Mouse (Mus musculus): ENCODE results near the gene Prr19. TPM values are rescaled to one million over a fixed set of nuclear protein-coding genes. Genes with fewer than 3 reads are reported as not detected.

Gene Prr19
- total RNA-seq, 2 experiments from 2014 or later, result not detected

DNA sequence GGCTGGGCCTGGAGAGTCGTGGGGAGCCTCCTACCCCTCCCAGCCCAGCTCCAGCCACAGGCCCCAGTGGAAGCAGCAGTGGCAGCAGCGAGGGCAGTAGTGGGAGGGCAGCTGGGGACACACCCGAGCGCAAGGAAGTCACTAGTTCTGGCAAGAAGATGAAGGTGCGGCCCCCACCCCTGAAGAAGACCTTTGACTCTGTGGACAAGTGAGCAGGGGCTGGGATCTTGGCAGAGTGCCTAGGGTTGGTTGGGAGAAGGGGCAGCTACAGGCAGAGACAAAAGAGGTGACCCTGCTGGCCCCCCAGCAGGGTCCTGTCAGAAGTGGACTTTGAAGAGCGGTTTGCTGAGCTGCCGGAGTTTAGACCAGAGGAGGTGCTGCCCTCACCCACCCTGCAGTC lies 9.1 kb upstream of the Prr19 start:
- no peak for DNase-seq (ENCODE audit: low spot score in 2 of 2)

DNA sequence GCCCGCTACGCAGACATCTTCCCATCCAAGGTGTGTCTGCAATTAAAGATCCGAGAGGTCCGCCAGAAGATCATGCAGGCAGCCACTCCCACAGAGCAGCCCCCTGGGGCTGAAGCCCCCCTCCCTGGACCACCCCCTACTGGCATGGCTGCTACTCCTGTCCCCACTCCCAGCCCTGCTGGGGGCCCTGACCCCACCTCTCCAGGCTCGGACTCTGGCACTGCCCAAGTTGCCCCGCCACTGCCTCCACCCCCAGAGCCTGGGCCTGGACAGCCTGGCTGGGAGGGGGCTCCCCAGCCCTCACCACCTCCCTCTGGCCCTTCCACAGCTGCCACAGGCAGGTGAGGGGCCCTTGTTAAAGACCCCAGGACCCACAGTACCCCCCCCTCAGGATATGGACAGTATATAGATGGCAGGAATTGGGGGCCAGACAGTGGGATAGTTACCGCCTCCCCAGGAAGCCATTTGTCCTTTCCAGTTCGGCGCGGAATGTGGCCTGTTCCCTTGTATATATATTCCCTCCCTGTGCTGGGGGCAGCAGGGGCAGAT lies 7.9 kb upstream of the Prr19 start:
- no peak for DNase-seq (ENCODE audit: low spot score in 2 of 2)

DNA sequence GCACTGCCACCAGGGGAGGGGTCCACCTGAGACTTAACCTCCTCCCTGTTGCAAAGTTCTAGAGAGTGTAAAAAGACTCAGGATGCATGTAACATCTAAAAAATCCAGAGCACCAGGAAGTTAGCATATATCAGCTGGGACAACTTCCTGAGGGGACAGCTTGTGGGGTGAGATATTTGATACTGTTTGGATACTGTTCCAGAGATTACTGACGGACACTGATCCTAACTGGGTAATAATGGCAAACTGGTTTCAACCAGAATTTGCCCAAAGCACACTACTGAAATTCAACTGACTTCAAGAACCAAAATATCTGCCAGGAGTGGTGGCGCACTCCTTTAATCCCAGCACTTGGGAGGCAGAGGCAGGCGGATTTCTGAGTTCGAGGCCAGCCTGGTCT lies 6.7 kb upstream of the Prr19 start:
- DNase-seq (ENCODE audit: low spot score in 2 of 2), result no peak

DNA sequence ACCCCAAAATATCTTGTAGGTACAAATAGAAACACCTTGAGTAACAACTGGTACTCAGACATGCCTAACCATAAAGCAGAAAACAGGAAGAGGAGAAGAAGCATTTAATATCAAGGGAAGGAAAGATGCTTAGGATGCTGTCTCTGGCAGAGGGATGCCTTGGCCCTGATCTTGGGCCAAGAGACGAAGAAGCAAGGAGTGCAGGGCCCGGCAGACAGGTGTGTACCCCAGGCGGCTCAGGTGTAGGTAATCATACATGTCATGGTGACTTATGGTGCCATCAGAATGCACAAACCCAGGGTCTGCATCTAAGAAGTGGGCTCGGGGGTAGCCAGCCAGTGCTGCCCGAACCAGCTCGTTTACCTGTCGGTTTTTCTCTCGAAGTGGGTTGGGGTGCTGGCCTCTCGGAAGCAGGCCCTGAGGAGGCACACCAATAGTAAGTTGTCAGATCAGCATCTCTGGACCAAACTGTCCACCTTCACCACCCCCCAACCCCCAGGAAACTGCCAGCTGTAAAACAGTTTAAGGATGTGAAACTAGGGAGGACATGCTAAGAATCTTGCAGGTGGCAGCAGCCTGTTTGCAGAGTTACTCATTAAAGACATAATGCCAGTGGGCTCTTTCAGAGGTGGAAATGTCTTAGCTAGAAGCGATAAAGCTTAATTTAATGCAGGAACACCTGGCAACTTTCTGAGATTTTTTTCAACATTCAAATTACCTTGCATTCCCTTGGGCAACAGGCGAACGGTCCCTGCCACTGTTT lies 6.1 kb upstream of the Prr19 start:
- DNase-seq (ENCODE audit: low spot score in 2 of 2), result no peak

DNA sequence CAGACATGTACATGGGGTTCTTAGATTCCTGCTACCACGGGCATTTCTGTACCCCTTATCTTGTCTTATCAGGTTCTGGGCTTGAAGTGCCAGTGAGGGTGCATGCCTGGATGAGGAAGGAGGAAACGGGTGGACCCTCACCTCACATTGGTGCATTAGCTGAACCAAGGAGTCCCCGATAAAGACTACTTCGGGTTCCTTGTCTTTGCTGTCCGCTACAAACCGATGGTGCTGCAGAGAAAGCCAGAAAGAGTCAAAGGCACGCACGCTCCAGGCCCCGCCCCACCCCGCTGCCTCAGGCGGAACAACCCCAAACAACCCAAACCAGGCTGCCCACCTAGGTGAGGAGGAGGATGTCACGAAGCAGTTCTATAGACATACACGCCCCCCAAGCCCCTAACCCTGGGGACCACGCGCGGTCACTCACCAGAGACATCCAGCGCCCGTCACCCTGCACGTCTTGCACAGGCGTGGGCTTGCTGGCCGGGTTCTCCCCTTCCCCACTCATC lies 4.2 kb upstream of the Prr19 start:
- no peak for DNase-seq (ENCODE audit: low spot score in 2 of 2)

DNA sequence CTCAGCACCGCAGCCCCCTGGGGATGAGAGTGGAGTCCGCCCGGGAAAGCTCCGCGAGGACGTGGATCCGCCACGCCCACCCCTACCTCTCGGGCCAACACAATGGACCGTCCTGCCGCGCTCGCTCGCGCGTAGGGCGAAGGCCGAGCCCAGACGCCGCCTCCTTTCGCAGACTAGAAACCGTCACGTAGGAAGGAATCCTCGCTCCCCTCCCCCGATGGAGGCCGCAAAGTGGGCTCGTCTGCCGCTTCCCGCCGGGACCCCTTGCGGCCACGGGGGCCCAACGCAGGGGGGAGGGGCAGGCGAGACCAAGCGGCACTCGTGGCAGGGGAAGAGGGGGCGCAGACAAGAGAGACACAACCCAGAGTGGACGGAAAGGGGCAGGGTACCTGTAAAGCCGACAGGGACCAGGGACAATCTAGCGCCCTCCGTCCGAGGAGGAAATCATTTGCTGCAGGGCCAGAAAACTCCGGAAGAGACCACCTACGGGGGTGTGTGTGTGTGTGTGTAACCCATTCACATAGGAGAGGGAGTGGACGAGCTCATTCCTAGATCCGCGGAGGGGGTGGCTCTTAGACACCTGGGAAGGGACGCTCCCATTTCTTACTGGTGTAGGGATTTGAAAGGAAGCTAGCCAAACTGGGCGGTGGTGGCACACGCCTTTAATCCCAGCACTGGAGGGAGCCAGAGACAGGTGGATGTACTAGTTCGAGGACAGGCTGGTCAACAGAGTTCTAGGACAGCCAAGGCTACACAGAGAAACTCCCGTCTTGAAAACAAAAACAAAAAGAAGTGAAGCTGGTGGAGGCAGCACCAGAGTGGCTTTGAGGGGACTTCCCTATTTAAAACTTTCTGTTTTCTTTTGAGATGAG lies 3.5 kb upstream of the Prr19 start, which contains the start of gene Pafah1b3:
TSS of gene Pafah1b3 (minus strand) at position 533 of the 872 bp plus-strand sequence.
- DNase-seq (ENCODE audit: low spot score in 2 of 2), result peak; percentile 57 to 74

DNA sequence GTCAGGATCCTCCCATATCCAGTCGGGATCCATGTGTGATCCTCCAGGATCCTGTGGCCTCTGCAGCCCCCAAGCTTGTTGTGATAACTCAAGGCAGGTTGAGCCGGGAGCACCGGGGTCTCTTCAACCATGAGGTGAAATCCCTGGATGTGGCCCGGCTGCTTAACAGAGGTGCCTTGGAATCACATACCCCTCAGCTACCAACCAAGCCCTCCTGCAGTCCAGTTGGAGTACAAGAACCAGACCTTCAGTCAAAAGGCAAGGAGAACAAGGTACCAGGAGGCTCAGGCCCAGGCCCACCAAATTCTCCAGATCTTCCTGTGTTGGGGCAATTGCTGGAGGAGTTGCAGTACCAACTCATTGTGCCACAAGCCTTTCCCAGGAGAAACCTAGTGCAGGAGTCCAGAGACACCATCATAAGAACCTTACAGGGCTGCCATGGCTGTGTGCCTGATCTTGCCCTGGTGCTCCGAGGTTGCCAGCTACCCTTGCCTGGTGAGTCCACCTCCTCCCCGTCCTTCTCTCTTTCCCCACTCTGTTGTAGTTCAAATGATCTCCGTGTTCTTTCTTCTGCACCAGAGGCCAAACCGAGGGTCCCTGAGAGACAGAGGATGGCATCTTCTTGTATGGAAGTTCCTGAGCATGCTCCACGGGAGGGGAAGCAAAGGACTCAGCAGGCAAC lies 1.9 kb downstream of the Prr19 start:
- no peak for DNase-seq (ENCODE audit: low spot score in 2 of 2)

DNA sequence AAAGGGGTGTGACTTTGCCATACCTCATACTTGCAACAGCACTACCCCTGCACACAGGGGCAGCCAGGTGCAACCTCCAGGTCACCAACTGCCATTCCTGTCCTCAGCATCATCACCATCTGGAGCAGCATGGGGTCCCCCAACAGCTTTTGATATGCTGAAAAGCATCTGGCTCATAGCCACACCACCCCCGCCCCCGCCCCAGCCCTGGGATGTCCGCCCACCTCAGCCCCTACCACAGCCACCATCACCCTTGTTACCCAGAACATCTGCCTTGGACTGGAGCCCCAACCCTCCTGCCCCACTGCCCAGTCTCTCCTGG lies 2.4 kb downstream of the Prr19 start:
- DNase-seq (ENCODE audit: low spot score in 2 of 2), result no peak

DNA sequence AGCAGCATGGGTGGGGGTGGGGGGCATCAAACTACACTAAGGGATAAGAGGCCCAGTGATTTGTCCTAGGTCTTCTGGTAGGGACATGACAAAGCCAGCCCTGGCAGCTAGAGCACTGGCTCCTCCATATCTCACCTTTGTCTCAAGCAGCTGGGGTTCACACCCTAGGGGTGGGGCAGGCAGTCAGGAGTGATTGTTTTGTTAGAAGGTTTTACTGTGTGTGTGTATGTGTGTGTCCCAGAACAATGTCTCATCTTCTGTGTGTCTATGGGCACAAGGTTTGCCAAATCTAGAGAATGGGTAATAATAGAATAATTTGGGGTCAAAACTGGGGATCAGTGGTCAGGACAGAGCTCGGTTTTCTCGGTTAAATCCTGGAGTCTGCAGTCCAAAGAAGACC lies 4.3 kb downstream of the Prr19 start:
- DNase-seq (ENCODE audit: low spot score in 2 of 2), result no peak

DNA sequence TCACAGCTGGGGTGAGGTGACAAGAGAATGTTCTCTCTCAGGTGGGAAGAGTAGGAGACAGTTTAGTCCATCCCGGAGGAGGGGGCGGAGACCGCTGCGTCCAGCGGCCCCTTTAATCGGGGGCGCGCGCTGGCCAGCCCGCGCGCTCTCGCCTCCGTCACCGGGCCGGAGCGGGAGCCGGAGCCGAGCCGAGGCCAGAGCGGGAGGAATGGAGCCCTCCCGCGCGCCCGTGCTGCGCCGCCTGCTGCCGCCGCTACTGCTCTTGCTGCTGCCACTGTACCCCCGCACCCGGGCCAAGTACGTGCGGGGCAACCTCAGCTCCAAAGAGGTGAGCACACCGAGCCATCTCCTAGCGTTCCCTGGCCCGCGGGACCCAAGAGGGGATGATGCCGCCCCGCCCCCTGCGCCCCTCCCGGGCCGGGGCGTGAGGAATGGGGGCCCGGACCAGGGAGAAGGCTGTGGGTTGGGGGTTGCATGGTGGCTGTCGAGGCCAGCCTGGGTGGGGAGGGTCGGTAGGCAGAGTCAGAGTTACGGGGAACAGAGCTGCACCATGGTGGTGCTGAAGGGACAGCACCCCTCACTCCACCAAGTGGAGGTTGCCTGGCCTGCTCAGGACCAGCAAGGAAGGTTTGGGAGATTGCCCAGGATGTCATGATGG lies 4.9 kb downstream of the Prr19 start, which contains the start of gene Tmem145:
TSS of gene Tmem145 (plus strand) at position 151 of the 658 bp plus-strand sequence.
- DNase-seq (ENCODE audit: low spot score in 2 of 2), result peak; percentile 21 to 45

DNA sequence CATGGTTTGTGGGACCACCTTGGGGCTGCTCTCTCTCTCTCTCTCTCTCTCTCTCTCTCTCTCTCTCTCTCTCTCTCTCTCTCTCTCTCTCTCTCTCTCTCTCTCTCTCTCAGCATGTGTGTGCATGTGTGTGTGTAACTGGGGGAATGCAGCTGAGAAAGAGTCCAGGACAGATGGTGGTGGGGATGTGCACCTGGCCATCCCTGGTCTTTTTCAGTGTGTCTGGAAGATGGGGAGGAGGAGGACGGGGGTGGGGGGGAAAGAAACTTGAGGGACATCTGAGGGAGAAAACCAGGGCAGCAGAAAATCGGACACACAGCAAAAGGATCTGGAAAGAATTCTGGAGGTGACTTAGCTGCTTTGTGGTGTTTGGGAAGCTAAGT lies 5.4 kb downstream of the Prr19 start:
- no peak for DNase-seq (ENCODE audit: low spot score in 2 of 2)

DNA sequence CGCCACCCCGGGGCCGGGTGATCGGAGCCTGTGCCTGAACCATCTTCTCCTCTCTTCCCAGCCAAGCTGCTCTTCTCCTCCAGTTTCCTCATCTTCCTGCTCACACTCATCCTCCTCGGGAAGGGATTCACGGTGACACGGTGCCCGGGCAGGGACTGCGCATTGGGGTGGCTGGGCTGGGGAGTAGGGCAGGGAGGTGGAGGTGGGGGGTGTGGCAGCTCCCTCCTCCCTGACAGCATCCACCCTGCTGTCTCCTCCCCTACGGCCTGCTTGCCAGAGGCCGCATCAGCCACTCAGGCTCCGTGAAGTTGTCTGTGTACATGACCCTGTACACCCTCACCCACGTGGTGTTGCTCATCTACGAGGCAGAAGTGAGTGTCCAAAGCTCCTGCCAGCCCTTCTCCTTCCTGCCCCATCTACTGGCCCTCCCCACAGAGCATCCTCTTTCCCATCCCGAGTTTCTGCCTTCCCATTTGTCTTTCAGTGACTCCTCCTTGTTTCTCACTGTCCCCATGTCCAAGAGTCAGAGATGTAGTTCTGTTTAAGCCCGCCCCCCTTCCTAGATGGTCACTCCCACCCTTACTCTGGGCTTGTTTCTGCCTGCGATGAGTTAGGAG lies 7.6 kb downstream of the Prr19 start:
- DNase-seq (ENCODE audit: low spot score in 2 of 2), result no peak

DNA sequence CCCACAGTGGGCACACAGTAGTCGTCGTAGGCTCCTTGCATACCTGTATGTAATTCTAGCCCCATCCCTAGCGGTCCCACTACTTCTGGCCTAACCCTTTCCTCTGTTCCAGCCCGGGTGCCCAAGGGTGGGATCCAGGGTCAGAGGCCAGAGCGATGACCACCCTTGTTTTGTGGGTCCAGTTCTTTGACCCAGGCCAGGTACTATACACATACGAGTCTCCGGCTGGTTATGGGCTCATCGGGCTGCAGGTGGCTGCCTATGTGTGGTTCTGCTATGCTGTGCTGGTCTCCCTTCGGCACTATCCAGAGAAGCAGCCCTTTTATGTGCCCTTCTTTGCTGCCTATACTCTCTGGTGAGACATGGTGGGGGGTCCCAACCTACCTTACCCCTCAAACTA lies 8.2 kb downstream of the Prr19 start:
- no peak for DNase-seq (ENCODE audit: low spot score in 2 of 2)

DNA sequence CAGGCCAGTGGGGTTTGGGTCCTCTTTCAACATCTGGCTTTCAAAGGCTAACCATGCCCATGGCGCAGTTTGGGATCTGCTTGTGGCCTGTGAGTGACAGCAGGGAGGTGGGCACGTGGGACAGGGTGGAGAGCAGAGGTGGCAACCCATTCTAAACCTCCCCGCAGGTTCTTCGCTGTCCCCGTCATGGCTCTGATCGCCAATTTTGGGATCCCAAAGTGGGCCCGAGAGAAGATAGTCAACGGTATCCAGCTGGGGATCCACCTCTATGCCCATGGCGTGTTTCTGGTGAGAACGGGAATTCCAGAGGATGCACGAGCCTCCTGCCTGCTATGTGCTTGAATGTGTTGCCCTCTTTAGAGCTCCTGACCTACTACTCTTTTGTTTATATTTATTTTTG lies 10.0 kb downstream of the Prr19 start:
- DNase-seq (ENCODE audit: low spot score in 2 of 2), result no peak

DNA sequence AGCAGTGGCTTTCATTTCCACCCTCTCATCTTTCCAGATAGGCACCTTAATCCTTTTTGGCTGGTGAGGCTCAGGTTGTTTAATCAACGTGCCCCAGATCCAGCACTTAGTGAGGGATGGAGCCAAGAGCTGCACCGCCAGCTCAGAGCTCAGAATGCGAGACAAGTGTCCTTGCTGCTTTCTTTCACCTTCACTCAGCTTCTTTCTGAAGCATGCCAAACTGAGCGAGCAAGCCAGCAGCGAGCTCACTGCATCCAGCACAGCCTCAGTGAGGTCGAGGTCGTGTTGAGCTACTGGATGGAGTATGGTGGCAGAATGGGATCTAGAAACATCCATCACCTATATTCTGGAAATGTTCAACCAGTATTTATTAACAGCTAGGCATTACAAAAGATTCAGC lies 12.1 kb downstream of the Prr19 start:
- no peak for DNase-seq (ENCODE audit: low spot score in 2 of 2)

DNA sequence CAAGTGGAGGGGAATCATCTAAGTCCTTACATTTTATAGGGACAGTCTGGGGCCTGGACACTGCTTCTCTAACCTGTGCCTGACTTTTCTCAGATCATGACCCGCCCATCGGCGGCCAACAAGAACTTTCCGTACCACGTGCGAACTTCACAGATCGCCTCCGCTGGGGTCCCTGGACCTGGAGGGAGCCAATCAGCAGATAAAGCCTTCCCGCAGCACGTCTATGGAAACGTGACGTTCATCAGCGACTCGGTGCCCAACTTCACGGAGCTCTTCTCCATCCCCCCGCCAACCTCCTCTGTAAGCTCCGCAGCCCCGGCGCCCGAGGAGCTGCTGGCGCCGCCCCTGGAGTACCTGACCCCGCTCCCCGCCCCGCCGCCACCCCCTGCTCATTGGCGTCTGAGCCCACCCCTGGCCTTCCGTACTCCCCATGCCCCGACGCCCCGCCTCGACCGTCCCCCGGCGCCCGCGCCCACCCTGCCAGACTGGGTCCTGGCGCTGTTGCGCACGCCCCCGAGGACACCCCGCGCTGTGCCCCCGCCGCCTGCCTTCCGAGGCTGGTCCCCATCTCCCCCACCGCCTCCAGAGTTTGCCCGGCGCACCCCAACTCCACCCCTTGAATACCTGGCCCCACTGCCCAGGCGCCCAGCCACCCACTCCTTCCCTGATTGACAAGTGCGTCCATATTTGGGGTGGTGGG lies 13.5 kb downstream of the Prr19 start:
- DNase-seq (ENCODE audit: low spot score in 2 of 2), result no peak

DNA sequence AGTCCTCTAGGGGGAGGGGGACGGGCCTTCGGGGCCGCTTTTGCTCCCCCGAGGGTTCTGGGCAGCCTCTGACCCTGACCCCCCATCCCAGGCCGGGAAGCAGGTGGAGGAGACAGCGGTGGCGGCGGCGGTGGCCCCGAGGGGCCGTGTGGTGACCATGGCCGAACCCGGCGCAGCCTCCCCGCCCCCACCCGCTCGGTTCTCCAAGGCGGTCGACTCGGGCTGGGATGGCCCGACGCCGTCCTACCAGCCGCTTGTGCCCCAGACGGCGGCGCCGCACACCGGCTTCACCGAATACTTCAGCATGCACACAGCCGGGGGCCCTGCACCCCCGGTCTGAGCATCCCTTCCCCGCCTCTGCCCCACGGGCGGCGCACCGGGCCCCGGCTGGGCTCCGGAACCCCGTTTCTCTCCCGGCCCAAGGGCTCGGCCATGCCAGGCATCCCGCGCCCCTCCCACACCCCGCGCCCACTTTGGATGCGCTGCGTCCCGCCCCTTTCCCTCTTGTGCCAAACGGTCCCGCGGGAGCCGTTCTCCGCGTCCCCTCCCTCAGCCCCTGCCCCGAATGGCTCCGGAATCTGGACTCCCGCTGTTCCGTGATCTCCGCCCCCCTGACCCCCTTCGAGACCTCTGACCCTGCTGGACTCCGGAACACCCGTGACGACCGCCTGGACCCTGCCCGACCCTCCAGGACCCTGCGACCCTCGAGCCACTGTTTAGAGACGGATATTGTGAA lies 14.3 kb downstream of the Prr19 start:
- DNase-seq (ENCODE audit: low spot score in 2 of 2), result no peak

DNA sequence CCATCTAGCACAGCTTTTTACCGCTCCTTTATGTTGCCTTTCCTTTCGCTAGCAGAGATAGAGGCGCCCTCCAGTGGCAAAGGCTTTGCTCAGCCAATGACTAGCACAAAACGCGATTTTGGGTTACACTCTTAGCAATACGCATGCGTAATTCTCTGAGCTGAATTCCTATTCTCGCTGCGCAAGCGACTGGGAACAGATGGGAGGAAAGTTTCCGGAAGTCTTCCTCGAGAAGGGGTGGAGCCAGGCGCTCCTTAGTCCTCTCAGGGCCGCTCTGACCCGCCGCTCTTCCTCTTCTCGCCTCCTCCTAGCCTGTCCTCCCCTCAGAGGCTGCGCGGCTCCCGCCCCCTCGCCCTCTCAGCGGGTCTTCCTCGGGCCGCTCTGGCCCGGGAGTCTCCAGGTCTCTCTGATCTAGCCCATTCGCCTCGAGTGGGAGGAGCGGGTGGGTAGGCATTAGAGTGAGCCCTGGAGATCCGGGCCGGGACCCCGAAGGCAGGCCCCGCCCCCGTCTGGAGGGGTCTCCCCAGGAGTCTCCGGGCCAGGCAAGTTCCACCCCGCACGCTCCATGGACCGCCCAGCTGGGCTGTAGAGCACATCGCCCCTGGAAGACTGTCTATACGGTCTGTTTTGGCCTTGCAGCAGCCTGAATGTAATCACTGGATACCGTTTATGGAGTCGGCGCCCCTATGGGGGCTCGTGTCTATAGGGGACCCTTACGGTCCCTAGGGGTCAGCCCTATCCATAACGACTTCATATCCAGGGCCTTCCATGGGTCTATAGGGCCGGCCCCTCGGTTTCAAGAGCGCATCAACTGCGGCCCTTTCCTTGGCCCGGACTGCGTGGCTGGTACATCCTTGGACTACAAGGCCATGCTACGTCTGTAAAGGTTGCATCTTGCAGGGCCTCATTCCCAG lies 15.6 kb downstream of the Prr19 start, which contains the start of gene Megf8:
TSS of gene Megf8 (plus strand) at position 633 of the 914 bp plus-strand sequence.
- DNase-seq (ENCODE audit: low spot score in 2 of 2), result peak; percentile 86 to 95
